Mouse (Mus musculus) neural tube, embryonic 10.5 days (tissue): ENCODE measurements around the gene Pde4b.

ENCODE experiments used
- DNase-seq: peaks from one replicate; pipeline ENCODE4 v3.0.0-alpha.2; 2017; ENCODE audit warnings: low spot score; ENCODE audit errors: extremely low spot score

Gene Pde4b

DNA sequence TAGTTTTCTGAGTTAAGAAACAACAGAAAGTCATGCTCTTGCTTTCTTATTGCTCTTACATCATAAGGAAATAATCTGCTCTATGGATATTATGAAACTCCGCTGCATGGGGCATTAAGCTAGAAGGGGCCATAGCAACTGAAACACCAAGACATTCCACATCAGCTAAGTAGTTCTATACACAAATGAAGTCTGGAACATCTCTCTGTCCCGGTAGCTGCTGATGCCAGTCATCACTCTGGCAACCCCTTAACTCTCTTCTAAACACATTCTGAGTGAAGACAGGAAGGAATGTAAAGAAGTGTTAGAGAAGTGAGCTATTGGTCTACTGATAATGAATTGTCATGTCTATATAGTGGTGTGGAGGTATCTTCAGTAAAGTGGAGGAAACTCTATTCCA lies 88.6 kb downstream of the Pde4b start:
- DNase-seq = no peak

DNA sequence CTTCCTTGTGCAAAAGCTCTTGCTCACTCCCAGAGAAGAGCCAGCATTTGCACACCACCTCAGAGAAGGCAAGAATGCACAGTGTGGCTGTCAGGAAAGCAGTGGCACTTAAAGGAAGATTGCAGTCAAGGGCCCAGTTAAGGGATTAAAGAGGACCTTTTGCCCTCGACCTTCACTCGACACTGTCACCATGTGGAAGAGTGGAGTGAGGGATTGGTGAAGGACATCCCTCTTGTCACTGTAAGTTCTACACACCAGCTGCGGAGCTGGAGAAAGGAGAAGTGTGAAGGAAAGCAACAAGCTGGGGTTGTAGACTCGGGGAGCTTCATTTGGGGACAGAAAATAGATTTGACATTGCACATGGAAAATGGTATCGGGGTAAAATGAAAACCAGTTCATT lies 89.9 kb downstream of the Pde4b start:
- DNase-seq = no peak

GRCm38 (mm10) chr4:102186888-102187287 lies 99.5 kb downstream of the Pde4b start:
- no peak for DNase-seq

GRCm38 (mm10) chr4:102197707-102198106 lies 110.4 kb downstream of the Pde4b start:
- DNase-seq = no peak

DNA sequence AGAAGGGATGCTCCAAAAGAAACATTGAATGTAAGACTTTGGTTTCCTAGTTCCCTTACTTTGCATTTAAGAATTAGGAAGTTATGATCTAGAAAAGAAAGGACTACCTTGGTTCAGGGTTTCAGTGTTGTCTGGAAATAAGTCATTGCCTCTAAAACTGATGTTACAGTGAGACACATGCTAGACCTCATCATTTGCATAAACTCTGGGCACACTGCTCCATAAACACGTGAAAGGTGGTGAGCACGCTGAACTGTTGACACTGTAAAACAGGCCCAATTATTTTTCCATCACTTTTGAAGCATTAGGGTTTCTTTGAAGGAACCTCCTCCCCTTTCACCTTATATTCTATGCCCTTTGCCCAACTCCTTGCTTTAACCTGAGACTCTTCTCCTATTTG lies 122.4 kb downstream of the Pde4b start:
- no peak for DNase-seq

DNA sequence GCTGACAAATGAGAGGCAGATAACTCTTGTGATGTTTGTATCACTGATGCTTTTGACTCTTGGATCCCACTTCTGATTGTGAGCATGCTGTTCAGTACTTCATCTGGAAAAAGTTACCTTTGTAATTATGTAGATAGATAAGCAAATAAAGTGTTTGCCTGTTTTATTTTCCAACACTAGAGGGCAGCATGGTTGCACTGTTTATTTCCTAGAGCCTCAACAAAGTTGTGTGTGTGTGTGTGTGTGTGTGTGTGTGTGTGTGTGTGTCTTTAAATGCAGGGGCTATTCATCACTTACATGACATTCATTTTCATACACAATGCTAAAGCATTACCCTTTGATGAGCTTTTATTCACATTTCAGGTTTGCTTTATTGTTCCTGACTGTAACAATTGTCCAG lies 139.4 kb downstream of the Pde4b start:
- DNase-seq = peak; percentile 18

GRCm38 (mm10) chr4:102228953-102229586 lies 141.7 kb downstream of the Pde4b start:
- DNase-seq = peak; percentile 43

DNA sequence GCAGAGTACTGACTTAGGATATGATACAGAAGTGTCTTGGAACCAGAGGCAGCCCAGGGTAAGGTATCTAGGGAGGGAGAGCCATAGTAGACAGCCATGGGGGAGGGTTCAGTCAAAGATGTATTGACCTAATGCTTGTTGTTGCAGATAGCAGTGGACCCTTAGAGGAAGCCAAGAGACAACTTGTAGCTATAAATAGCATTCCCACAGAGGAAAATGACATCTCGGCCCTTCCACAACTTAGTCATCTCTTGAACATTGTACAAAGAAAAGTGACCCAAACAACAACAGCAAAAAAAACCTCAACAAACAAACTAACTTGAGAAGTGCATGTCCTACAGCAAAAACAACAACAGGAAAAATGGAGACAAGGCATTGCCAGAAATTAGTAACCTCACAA lies 143.6 kb downstream of the Pde4b start:
- no peak for DNase-seq

- DNase-seq = no peak
Measured at GRCm38 (mm10) chr4:102233633-102234032, 146.3 kb downstream of the Pde4b start.

DNA sequence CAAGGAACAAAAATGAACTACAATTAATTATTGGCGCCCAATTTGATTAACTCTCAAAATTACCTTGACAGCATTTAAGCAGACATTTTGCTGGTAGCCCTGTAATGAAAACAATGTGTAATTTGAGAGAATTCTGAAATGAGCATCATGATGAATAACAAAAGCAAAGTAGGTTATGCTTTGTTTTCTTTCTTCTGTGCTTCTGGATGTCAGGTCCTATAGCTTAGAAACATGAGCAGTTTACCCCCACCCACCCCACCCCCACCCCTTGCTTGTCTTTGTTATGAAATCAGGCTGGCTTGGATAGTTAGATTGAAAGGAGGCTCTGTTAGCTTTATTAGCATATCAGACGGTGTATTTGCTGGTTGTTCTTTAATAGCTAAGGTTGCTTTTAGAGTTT lies 147.8 kb downstream of the Pde4b start:
- no peak for DNase-seq

GRCm38 (mm10) chr4:102239102-102239501 lies 151.8 kb downstream of the Pde4b start:
- no peak for DNase-seq

- no peak for DNase-seq
Measured at GRCm38 (mm10) chr4:102239657-102240390, 152.5 kb downstream of the Pde4b start.

DNA sequence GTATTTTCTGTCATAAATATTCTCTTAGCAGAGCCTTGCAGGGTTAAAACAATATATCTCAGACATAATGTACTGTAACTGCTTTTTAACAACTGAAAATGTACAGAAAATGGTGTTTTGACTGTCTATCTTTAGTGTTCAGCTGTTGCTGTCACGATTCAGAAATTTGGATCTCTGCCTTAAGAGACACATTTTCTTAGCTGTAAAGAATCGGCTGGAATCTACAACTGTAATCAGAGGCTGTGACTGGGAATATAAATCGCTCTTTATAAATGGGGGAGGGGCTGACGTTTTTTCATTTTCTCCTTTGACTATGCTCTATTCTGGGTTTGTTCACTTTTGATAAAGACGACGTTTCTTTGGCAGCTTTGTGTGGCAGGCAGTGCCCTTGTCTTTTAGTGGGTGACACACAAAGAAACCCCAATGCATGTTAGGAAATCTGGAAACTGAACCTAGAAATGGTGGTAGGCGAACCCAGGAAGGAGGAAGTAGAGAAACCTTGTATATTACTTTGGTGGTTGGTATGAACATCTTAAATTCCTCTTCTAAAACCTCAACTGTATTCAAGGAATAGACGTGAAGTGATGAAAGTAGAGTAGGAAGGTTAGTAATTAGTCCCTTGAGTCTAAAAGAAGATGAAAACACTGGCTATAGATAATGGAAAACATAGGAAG lies 153.5 kb downstream of the Pde4b start:
- no peak for DNase-seq

GRCm38 (mm10) chr4:102253994-102254393 lies 166.7 kb downstream of the Pde4b start:
- no peak for DNase-seq

DNA sequence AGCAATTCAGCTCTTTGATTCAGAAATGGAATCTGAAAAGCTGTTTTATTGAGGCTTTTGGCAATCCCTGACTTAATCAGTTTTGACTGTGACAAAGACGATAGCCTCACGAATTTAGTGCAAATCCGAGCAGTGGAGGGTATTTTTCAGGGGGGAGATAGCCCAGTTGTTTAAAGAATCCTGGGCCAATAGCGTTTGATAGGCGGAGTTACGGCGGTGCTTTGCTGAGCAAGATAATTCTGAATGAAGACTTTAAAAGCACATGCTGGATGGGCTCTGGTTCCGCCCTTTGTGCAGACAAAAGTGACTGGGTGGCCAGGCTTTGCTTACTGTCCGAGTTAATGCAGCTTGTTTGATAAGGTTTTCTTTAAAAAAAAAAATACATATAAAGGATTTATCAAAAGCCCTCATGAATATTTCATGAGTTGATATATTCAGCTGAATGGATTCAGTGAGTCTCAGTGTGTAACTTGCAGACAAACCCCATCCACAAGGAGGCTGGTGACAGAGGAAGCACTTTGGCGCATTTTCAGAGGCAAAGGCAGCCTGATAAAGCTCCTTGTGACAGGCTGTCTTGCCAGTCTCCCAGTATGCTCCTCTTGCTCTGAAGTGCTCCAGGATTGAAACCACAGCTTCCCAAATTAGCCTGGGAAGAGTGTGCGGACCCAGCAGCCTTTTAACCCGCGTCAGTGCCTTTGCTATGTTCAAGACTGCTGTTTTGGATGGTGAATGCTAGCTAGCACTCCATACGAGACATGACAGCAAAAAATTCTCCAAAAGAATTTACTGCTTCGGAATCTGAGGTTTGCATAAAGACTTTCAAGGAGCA lies 167.3 kb downstream of the Pde4b start:
- DNase-seq = peak; percentile 41

- peak; percentile 34 for DNase-seq
Measured at GRCm38 (mm10) chr4:102255295-102255670, 167.9 kb downstream of the Pde4b start.

- DNase-seq = no peak
Measured at GRCm38 (mm10) chr4:102256170-102256960, 169.0 kb downstream of the Pde4b start.

- no peak for DNase-seq
Measured at GRCm38 (mm10) chr4:102260216-102260615, 172.9 kb downstream of the Pde4b start.

- DNase-seq = no peak
Measured at GRCm38 (mm10) chr4:102272313-102272712, 185.0 kb downstream of the Pde4b start.

DNA sequence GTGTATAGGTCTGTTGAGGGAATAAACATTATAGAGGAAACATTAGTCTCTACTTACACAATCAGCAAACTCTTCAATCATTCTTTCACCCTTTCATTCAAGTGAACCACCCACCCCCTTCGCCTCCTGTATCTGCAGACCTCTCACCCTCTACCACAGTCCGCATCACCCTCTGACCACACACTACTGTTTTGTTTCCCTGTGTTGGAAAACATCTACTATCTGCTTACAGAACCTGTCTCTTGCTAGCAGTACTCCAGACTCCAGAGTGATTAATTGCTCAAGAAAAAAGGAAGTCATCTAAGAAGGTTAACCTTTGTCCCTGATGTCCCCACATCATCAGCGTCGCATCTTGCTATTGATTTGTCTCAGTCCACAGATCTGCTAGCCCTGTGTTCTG lies 185.4 kb downstream of the Pde4b start:
- DNase-seq = no peak

DNA sequence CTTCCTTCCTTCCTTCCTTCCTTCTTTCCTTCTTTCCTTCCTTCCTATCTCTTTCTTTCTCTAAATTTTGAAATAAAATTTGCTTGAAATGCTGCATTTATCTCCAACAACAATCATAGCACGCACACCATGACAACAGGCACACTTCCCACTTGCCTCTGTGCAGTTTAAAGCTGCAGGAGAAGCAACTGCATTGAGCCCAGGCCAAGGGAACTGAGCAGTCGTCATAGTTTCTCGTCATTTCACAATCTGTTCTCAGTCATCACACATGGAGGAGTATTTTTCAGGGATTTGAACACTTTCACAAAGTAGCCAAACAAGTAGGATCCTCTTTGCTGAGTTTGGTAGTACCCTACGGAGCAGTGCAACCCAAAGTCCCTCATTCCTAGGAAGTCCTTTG lies 188.4 kb downstream of the Pde4b start:
- no peak for DNase-seq
